Mouse (Mus musculus) embryonic fibroblast, embryonic 13.5 days (primary cell): ENCODE measurements around the gene Nlgn2. TPM values are rescaled to one million over a fixed set of nuclear protein-coding genes. Genes with fewer than 3 reads are reported as not detected.

Experiments used
- H3K27ac ChIP-seq: 2 replicates; pipeline ENCODE4 v1.5.1; 2012; ENCODE audit warnings: low read length, control low read depth, inconsistent platforms; ENCODE audit not compliant: insufficient read depth
- H3K4me1 ChIP-seq: 2 replicates; pipeline ENCODE4 v1.6.1; 2011; ENCODE audit warnings: low read length; ENCODE audit not compliant: control insufficient read depth, insufficient read depth
- H3K4me3 ChIP-seq: 2 replicates; pipeline ENCODE4 v1.5.1; 2011; ENCODE audit warnings: mild to moderate bottlenecking, control low read depth, low read length; ENCODE audit not compliant: insufficient read depth
- CTCF ChIP-seq: IDR thresholded peaks from 2 replicates; pipeline ENCODE4 v1.5.1; 2011; ENCODE audit warnings: mild to moderate bottlenecking, control low read depth, low read length, moderate library complexity, borderline replicate concordance; ENCODE audit not compliant: insufficient read depth
- POLR2A ChIP-seq: IDR thresholded peaks from 2 replicates; pipeline ENCODE4 v1.6.1; 2011; ENCODE audit warnings: low read depth, mild to moderate bottlenecking, control low read depth, low read length, moderate library complexity
- polyA plus RNA-seq: library from polyadenylated mRNA; stranded (reverse); fragments of >200 nt; gene quantifications from 2 replicates; pipeline ENCODE4 v1.2.4, GENCODE M21; 2011; ENCODE audit warnings: low read depth; ENCODE audit not compliant: missing spikeins, insufficient read length

The Nlgn2 gene
- polyA plus RNA-seq, result 33.8 and 42.0 TPM in 2 replicates

DNA sequence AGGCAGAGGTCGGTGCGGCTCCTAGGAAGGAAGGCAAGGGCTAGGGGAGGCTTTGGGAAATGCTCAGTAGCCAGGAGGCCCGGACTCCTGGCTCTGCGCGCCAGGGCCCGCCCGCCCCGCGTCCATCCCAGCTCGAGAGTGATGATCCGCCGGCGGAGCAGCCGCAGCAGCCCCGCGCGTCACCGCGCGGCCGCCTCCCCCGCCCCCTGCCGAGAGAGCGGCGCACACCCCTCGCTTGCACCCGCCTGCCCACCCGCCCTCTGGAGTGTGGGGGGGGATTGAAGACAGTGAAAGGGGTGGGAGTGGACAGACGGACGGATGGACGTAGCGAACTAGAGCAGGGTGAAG, at the start of gene Nlgn2:
Gene Nlgn2, minus strand, starts transcription at position 181 of the 348 bp plus-strand sequence.
- no peak for TF ChIP-seq CTCF
- TF ChIP-seq POLR2A, result peak; percentile 53
- Histone ChIP-seq H3K4me3 (peak within 1 kb of the TSS; percentile 76), H3K27ac (peak within 1 kb of the TSS; percentile 35), H3K4me1 (peaks cover 3% of the 10 kb centered on the region; the same call in 1 of the 2 replicates)

DNA sequence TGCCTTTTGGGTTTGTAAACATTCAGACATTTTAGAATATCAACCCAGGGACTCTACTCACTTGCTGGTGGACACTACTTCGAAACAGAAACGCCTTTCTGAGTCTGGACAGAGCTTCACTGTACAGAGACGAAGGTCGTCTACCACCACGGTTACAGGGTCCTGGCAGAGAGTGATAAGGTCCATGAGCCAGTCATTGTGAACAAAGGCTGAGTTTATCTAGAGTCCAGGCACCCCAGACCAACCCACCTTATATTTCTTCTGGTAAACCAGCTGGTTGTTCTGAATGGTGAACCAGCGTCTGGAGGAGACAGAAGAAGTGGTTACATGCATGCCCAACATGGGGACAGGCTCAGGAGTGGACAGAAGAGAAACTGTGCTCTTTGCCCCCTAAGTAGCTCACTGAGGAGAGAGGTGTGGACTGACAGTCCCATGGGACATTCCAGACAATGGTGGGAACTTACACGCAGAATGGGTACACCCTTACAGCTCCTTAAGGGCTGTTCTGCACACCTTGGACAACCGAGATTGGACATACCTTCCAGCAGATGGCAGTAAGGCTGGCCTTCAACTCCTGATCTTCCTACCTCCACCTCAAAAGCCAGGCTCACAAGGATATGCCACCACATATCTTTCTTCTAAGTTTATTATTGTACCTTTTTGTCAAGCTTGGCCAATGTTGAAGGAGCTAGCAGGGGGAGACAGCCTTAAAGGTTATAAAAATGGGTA, 49.5 kb upstream of the Nlgn2 start:
- H3K27ac ChIP-seq, result no peak overlapping the region
- no peak for TF ChIP-seq POLR2A
- no peaks in the 10 kb centered on the region for H3K4me1 ChIP-seq
- no peak overlapping the region for H3K4me3 ChIP-seq

DNA sequence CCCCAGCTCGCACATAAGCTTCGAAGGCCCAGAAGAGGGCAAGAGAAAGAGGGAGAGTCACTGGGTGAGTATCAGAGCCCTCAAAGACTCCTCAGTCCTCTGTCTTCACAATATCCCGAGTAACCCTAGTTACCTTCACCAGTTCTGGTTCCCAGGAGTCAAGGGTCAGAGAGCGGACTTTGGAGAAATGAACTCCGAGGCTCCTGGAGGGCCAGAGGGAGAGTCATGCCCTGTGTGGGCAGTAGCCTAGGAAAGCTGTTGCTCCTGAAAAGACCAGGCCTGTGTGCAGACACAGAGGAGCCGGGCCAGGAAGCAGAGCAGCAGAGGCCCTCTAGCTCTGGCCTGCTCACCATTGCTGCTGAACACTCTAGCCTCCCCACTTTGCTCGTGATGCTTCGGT, 47.1 kb upstream of the Nlgn2 start:
- no peak for TF ChIP-seq POLR2A
- TF ChIP-seq CTCF, result no peak
- H3K4me1 ChIP-seq, result no peaks in the 10 kb centered on the region
- H3K27ac ChIP-seq, result no peak overlapping the region

DNA sequence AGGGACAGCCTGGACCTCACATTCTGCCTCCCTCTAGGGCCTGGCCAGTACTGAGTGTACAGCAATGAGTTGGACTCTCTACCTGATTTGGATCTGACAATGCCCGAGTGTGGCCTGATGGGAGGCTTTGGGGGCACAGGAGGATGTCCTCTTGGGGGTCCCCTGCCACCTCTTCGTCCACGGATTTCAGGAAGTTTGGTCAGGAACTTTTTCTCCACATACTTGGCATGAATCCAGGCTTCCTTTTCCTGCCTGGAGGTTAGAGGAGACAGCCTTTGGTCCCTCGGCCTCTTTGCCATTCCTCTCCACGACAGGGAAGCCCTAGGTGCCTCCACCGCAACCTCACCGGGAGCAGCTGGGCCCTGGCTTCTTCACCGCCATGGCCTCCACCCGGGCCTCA, 46.7 kb upstream of the Nlgn2 start:
- H3K4me3 ChIP-seq, result no peak overlapping the region
- no peak for TF ChIP-seq CTCF
- no peak for TF ChIP-seq POLR2A
- H3K4me1 ChIP-seq, result no peaks in the 10 kb centered on the region
- H3K27ac ChIP-seq, result no peak overlapping the region

More for the DNA sequence above, 47.1 kb upstream of the Nlgn2 start:
- no peak overlapping the region for H3K4me3 ChIP-seq

DNA sequence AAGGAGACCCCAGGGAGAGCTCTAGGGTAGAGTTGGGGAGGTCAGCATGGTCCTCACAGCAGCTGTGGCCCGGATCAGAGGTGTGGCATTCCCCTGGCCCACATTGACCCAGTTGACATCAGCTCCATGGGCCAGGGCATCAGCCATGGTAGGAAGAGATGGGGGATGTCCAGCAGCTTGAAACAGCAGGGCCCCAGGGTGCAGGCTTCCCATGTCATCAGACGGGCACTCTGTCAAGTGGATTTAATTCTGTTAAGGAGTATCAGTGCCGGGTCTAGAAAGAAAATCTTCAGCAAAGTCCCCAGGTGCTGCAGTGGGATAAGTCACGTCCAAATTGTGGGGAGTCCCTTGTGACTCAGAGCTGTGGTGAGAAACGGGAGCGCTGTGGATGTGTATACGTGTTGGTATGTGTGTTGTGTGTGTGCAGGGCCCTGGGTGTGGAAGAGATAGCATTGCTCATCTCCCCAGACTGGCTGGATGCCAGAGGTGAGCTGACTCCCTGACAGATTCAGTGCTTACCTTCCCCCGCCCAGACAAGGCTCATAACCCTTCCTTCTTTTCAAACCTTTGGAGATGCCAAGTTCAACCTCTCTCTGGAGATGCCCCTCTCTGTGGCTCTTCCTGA, 46.1 kb upstream of the Nlgn2 start:
- TF ChIP-seq CTCF (no peak), POLR2A (no peak)
- no peaks in the 10 kb centered on the region for H3K4me1 ChIP-seq
- no peak overlapping the region for H3K4me3 ChIP-seq
- no peak overlapping the region for H3K27ac ChIP-seq

DNA sequence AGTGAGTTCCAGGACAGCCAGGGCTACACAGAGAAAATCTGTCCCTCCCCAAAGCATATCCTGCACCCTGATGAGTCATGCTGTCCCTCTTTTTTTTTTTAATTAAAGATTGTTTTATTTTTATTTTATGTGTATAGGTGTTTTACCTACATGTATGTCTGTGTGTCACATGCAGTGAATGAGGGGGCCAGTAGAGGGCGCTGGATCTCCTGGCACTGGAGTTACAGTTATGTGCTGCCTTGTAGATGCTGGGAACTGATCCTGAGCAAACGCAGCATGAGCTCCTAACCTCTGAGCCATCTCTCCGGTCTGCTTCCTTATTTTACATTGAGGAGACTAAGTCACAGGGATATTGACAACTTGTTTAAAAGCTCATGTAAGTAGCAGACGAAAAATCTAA, 45.5 kb upstream of the Nlgn2 start:
- Histone ChIP-seq H3K4me3 (no peak overlapping the region), H3K4me1 (no peaks in the 10 kb centered on the region), H3K27ac (no peak overlapping the region)
- TF ChIP-seq CTCF (no peak), POLR2A (no peak)

DNA sequence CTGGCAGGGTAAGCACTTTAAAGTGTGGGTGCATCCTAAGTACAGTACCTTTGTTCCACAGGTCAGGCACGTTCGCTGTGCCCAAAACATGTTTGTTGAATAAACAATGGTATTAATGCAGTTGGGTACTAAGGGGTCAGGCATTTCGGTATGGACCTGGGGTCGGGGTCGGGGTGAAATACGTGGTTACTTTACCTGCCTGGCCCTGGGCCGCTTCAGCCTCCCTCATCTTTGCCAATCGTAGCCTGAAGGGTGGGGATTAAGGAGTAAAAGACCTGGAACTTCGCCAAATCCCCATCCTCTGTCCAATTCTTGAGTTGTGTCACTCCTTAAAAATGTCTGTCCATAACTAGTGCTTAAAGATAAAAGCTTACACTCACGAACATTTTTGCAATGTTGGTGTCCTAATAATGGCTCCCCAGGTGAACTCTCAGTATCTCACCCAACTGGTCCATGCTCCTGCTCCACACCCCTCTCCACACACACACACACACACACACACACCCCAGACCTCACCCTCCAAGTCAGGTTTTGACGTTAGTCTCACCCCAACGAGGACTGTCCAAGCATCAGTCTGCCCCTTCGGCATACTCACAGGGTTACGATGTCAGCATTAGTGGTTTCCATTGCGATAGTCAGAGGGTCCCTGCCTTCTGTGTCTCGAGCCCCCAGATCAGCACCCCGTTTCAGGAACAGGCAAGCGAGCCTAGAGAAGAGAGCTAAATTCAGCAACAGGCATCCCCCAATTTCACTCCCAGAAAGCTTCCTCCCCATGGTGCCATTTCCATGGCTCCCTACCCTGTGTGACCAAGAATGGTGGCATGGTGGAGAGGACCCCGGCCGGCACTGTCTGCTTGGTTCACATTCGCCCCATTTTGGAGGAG, 44.4 kb upstream of the Nlgn2 start:
- Histone ChIP-seq H3K27ac (peak overlapping the region; percentile 96), H3K4me3 (peak overlapping the region; percentile 80), H3K4me1 (no peaks in the 10 kb centered on the region; the same call in 1 of the 2 replicates)
- TF ChIP-seq POLR2A, result no peak
- no peak for TF ChIP-seq CTCF

DNA sequence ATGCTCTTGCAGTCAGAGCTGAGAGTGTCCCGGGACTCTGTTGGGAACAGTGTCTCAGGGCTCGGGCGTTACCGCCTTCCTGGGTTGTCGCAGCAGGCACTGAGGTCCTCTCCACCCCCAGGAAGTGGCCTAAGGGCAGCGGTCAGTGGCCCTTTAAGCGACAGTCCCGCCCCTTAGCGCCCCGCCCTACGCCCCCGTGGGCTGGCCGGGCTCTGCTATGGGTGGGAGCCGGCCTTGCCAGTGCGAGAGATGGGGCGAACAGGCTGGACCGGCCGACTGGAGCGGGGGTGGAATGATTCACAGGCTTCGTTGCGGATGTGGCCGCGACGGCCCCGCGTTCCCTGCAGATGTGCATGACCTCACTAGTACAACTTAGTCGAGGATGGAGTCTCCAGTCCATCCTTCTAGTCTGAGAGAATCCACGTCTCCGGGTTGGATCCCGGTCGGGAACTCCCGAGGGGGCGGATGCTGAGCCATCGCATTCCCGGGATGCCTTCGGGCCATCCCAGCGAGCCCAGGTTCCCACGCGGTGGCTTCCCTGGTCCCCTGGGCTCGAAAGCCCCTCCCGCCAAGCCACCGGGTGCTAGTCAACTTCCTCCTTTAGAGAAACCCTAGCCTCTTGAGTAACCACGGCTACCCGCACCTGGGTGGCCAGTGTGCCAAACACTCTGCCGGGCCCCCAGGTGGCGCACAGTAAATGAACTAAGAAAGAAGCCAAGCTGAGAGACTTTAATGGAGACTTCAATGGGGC, 43.4 kb upstream of the Nlgn2 start, which contains the start of gene Kctd11:
Gene Kctd11, minus strand, starts transcription at position 554 of the 751 bp plus-strand sequence.
- H3K4me1 ChIP-seq, result no peaks in the 10 kb centered on the region; the same call in 1 of the 2 replicates
- peak within 1 kb of the TSS; percentile 80 for H3K4me3 ChIP-seq
- TF ChIP-seq CTCF (no peak), POLR2A (peak; percentile 88)
- H3K27ac ChIP-seq, result peak within 1 kb of the TSS; percentile 96

DNA sequence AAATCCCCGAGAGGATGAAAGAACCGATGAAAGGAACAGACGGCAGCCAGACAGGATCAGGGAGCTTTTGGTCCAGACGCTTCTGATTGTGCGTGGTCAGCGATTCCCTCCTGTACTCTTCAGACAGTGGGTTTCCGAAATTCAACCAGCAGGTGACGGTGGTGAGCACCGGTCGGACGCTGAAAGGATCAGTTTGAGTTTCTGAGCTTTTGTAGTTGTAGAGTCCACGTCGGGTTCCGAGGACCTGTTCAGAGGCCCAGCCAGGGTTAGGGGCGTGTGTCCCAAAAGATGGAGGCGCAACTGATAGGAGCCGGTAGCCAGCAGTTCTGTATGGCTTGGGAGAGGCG, 42.9 kb upstream of the Nlgn2 start:
- TF ChIP-seq POLR2A (no peak), CTCF (peak; percentile 63; the same call in 1 of the 2 replicates)
- no peaks in the 10 kb centered on the region; the same call in 1 of the 2 replicates for H3K4me1 ChIP-seq
- peak overlapping the region; percentile 80 for H3K4me3 ChIP-seq
- H3K27ac ChIP-seq, result peak overlapping the region; percentile 96
